Mouse (Mus musculus) embryo, embryonic 11 days (tissue): ENCODE data around the gene Olfr571.

ENCODE experiments used
- DNase-seq: peaks from one replicate; pipeline ENCODE4 v3.0.0-alpha.2; 2015

The Olfr571 gene

GRCm38 (mm10) chr7:102917032-102917875 is at the start of gene Olfr571:
Gene Olfr571, minus strand, starts transcription at chr7:102917536.
- peak; percentile 5 for DNase-seq

GRCm38 (mm10) chr7:102962360-102962759 is 45.0 kb upstream of the Olfr571 start, which contains the start of gene Olfr576:
Gene Olfr576, plus strand, starts transcription at chr7:102962660.
- DNase-seq = no peak

- DNase-seq = no peak
Observed at GRCm38 (mm10) chr7:102958593-102958992, 41.3 kb upstream of the Olfr571 start, which contains the start of gene Olfr575. Gene Olfr575, minus strand, starts transcription at chr7:102958775.

GRCm38 (mm10) chr7:102958137-102958536 is 40.8 kb upstream of the Olfr571 start:
- DNase-seq = no peak

DNA sequence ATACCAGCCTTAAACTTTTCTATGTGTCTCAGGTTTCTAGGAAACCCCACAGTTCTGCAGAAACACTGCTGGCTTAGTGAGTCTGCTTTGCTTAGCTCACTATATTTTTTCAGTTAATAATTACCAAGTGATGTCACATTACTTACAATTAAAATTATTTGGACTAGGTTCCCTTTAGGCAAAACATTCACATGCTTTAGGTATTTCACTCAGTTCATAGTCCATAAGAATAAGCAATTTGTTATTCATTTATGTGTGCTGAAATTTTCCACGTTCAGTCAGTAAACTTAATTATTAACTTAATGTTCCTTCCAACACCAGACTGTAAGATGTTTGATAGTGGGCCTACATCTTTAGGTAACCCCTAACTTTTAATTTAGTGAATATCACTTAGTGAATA is 33.4 kb upstream of the Olfr571 start:
- no peak for DNase-seq

- DNase-seq = no peak
Observed at GRCm38 (mm10) chr7:102948167-102948566, 30.8 kb upstream of the Olfr571 start, which contains the start of gene Olfr574. Gene Olfr574, plus strand, starts transcription at chr7:102948467.

DNA sequence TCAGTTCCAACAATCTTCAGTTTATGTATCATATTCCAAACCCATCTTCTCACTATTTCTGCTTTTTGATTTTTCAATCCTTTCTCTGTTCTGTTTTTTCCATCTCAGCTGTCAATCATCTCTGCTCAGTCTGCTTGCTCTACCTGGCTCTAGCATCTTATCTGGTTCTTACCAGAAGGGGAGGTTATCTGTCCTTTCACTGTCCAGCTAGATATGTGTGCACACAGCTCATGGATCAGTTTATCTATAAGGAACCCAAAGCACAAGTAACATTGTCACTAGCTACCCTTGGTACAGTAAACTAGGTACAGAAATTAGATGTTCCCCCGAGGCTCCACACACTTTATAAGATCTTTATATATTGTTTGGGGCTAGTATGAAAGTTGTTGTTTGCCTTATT is 26.1 kb upstream of the Olfr571 start:
- no peak for DNase-seq

GRCm38 (mm10) chr7:102942475-102942874 is 25.1 kb upstream of the Olfr571 start, which contains the start of gene Olfr573-ps1:
Gene Olfr573-ps1, minus strand, starts transcription at chr7:102942575.
- DNase-seq = no peak

DNA sequence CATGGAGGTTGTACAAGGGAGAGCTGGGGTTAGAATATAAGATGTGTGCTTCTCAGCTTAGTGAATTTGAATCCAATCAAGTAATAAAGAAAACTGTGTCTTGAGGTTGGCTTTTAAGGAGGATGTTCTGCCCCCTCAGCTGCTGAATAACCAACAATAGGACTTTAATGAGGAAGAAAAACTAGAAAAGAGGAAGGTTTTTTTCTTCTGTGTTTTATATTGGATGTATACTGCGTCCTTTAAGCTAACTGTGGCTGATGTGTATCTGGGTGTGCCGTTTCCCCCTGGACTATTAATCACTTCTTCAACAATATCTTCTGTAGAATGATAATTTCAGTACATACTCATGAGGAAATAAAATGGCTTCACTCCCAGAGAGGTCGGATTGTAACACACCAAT is 9.8 kb upstream of the Olfr571 start:
- no peak for DNase-seq

- DNase-seq = no peak
Observed at GRCm38 (mm10) chr7:102924109-102924508, 6.8 kb upstream of the Olfr571 start, which contains the start of gene Olfr572. Gene Olfr572, plus strand, starts transcription at chr7:102924409.

DNA sequence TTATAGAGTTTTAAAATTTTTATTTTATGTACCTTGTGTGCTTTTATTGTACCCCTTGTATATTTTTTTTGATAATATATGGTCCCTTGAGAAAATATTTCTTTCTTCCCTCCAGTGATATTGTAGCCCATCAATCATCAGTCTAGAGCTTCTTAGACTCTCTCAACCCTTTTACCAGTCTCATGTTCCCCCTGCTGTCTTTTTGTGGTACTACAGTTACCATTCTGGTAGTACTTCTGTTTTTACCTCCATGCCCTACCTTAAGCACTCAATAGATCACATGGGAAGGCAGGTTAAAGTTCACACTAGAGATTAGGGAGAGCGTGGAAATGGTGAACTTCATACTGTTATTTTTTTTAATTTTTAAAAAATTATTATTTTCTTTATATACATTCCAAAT is 2.3 kb upstream of the Olfr571 start:
- peak; percentile 72 for DNase-seq

GRCm38 (mm10) chr7:102916405-102916804 is 931 bp downstream of the Olfr571 start:
- DNase-seq = no peak

DNA sequence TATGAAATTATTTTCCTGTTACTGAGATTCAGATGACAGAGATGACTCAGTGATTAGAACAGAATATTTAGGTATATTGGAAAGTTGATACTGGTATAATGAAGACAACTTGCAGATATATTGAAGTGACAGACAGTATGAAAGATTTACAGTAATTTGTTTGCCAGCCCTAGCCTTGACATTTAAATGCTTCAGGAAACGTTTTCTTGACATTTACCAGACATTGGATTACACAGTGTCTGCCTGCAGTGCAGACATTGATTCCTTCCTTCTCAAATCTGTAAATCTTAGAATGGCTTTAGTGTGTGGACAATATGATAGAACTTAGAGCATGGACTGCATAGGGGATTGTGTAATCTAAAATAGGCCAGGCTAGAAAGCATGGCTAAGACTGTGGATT is 2.1 kb downstream of the Olfr571 start:
- no peak for DNase-seq

- no peak for DNase-seq
Observed at GRCm38 (mm10) chr7:102890782-102891181, 26.6 kb downstream of the Olfr571 start, which contains the start of gene Olfr569. Gene Olfr569, minus strand, starts transcription at chr7:102890882.

DNA sequence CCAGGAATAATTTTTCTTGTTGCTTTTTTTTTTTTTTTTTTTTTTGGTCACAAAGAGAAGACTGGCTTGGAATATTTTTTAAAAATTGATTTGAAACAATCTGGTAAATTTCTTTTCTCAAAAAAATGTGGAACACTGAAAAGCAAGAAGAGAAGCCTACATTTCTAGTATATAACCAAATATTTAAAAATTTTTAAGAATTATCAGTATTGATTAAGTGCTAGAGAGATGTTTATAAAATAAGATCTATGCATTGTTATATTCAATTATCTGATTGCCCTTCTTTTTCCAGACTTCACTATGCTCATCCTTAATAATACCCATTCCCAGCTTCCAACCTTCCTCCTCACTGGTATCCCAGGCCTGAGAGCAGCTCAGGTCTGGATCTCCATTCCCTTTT is 40.5 kb downstream of the Olfr571 start, which contains the start of gene Olfr568:
Olfr568 (plus strand) TSS at position 301 of the 400 bp plus-strand sequence.
- no peak for DNase-seq

DNA sequence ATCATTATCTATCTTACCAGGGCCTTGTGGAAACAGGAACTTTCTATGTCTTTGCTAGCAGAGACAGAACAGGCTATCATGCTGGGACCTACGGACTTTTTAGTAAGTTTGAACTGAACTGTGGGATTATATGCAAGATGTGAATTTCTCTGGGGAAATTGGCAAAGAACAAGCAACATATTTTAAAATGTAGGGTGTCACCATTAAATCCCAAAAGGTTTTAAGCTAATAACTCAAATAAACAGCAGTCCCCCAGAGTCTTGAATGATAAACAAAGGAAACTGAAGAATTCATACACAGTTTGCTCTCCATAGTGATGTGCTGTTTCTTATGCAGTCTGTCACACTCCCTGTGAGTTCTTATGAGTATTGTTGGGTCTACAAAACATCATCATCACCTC is 58.7 kb downstream of the Olfr571 start, which contains the start of gene Olfr566:
Olfr566 (minus strand) TSS at position 101 of the 400 bp plus-strand sequence.
- DNase-seq = no peak

- DNase-seq = no peak
Observed at GRCm38 (mm10) chr7:102855807-102856206, 61.5 kb downstream of the Olfr571 start.
